Mouse (Mus musculus) lung, embryonic 15.5 days (tissue): ENCODE data around the gene Ttf2. TPM values are rescaled to one million over a fixed set of nuclear protein-coding genes. Genes with fewer than 3 reads are reported as not detected.

Experiments used
- ATAC-seq: fragments of 200-750 bp; cut with Nextera tagmentation; 2 replicates; pipeline ENCODE4 v1.8.0; 2017; ENCODE audit warnings: moderate number of reproducible peaks, borderline replicate concordance; ENCODE audit not compliant: low FRiP score, low TSS enrichment; ENCODE audit errors: extremely low read depth
- H3K27ac ChIP-seq: fragments of 300-500 bp; sonication (generic); 2 replicates; pipeline ENCODE4 v1.5.1; 2015; ENCODE audit warnings: moderate library complexity, mild to moderate bottlenecking, inconsistent platforms
- H3K27me3 ChIP-seq: fragments of 300-500 bp; sonication (generic); 2 replicates; pipeline ENCODE4 v1.6.1; 2015; ENCODE audit warnings: inconsistent platforms
- H3K36me3 ChIP-seq: fragments of 300-500 bp; sonication (generic); 2 replicates; pipeline ENCODE4 v1.6.1; 2015; ENCODE audit warnings: inconsistent platforms
- H3K4me1 ChIP-seq: fragments of 300-500 bp; sonication (generic); 2 replicates; pipeline ENCODE4 v1.6.1; 2015; ENCODE audit warnings: inconsistent platforms
- H3K4me2 ChIP-seq: fragments of 300-500 bp; sonication (generic); 2 replicates; pipeline ENCODE4 v1.6.1; 2015; ENCODE audit warnings: inconsistent platforms, mild to moderate bottlenecking, moderate library complexity
- H3K4me3 ChIP-seq: fragments of 300-500 bp; sonication (generic); 2 replicates; pipeline ENCODE4 v1.5.1; 2015; ENCODE audit warnings: mild to moderate bottlenecking, inconsistent platforms
- H3K9ac ChIP-seq: fragments of 300-500 bp; sonication (generic); 2 replicates; pipeline ENCODE4 v1.6.1; 2015; ENCODE audit warnings: inconsistent platforms
- H3K9me3 ChIP-seq: fragments of 300-500 bp; sonication (generic); 2 replicates; pipeline ENCODE4 v1.6.1; 2016; ENCODE audit warnings: inconsistent platforms
- WGBS: fragments of 180-500 bp; shearing (Covaris S2); methylation state at CpG from one replicate; pipeline ENCODE4 v1.1.7; 2015; 5-methylcytosine and 5-hydroxymethylcytosine counted together
- polyA plus RNA-seq: library from polyadenylated mRNA; unstranded; fragments of >200 nt; fragmentation: Nextera tagmentation; extraction: Ambion mirVana; gene quantifications from 2 replicates; pipeline ENCODE4 v1.2.1, GENCODE M21; 2015

The Ttf2 gene
- polyA plus RNA-seq, 1 experiment from 2014 or later = 20.8 TPM

DNA sequence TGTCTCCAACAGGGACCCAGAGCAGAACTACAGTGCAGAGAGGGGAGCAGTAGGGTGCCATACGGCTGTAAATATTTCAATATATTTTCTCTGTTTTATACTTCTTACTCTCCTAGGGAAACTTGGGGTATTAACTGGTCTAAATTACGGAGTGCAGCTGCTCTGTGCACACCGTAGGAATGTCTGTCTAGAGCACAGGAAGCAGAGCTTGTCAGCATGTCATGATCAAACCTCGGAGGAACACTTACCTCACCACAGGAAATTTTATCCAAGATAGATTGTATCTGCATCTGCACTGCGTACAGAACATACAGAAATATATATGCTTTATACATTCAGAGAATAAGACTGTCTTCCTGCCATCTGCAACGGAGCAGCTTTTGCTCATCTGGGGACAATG, 60.9 kb downstream of the Ttf2 start:
- ATAC-seq = no peak
- H3K9ac ChIP-seq = no peak overlapping the region
- no peak overlapping the region for H3K27ac ChIP-seq
- no peaks in the 10 kb centered on the region for H3K27me3 ChIP-seq
- H3K4me2 ChIP-seq = no peak overlapping the region
- no peaks in the 10 kb centered on the region for H3K9me3 ChIP-seq
- 35% methylated on average over 6 of the region's 6 CpGs for WGBS
- H3K4me1 ChIP-seq = no peaks in the 10 kb centered on the region
- H3K4me3 ChIP-seq = no peak overlapping the region
- no peaks in the 10 kb centered on the region for H3K36me3 ChIP-seq

DNA sequence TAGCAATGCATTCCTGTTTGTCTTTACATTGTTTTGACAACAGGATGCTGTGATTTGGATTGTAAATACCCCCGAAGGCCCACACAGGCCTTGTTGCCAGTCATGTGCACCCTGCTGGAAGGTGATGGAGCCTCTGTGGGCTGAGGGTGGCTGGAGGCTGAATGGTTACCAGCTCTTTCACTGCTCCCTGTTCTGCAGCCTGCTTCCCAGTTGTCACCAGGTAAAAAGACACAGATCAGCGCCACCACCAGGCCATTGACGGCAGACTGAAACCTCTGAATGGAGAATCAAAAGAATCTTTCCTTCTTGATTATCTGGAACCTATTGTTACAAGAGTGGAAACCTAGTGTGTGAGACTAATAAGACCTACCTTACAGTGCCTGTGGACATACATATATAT, 62.5 kb downstream of the Ttf2 start:
- Histone ChIP-seq H3K27ac (no peak overlapping the region), H3K4me2 (no peak overlapping the region), H3K9me3 (no peaks in the 10 kb centered on the region), H3K4me1 (no peaks in the 10 kb centered on the region), H3K27me3 (no peaks in the 10 kb centered on the region), H3K36me3 (no peaks in the 10 kb centered on the region), H3K9ac (no peak overlapping the region), H3K4me3 (no peak overlapping the region)
- ATAC-seq = no peak
- 33% methylated on average over 3 of the region's 3 CpGs for WGBS

DNA sequence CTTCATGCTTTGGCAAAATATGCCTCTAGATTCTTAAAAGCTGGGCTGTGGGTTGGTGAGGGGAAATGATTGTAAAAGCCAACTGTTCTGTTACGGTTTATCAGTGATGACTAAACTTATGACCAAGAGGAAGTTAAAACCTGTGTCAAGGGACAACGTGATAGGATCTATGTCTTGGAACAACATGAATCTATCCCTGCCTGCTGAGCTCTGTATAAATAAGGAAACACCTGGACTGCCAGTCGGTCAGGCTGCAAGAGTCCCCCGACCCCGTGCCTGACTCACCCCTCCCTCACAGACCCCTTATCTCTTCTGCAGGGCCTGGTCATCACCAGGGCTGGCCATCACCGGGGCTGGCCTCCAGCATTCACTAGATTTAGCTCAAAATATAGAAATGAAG, 63.3 kb downstream of the Ttf2 start:
- WGBS = 25% methylated on average over 6 of the region's 6 CpGs
- no peak for ATAC-seq
- no peaks in the 10 kb centered on the region for H3K27me3 ChIP-seq

DNA sequence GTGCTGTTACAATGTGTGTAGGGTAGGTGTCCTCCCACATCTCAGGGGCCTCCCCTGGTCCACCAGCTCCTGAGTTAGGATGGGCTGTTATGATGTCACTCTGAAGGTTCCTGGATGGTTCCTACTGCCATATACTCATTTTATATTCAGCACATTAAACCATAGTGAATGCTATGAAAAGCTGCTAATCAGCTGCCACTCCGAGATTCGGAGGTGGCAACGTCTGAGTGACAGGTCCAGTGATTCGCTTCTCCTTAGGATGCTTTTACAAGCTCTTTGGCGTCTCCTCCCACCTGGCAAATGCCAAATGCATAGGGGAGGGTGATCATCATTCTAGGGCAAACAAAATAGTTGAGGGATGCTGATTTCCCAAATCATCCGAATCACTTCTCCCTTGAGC, 74.0 kb downstream of the Ttf2 start:
- H3K4me1 ChIP-seq = no peaks in the 10 kb centered on the region
- H3K27ac ChIP-seq = no peak overlapping the region
- H3K36me3 ChIP-seq = no peaks in the 10 kb centered on the region
- no peaks in the 10 kb centered on the region for H3K27me3 ChIP-seq
- no peaks in the 10 kb centered on the region for H3K9me3 ChIP-seq
- ATAC-seq = no peak
- H3K9ac ChIP-seq = no peak overlapping the region
- H3K4me2 ChIP-seq = no peak overlapping the region
- WGBS = 73% methylated on average over 6 of the region's 6 CpGs
- no peak overlapping the region for H3K4me3 ChIP-seq

More for the DNA sequence above, 63.3 kb downstream of the Ttf2 start:
- Histone ChIP-seq H3K4me3 (no peak overlapping the region), H3K27ac (no peak overlapping the region), H3K9me3 (no peaks in the 10 kb centered on the region), H3K4me1 (no peaks in the 10 kb centered on the region), H3K36me3 (no peaks in the 10 kb centered on the region), H3K9ac (no peak overlapping the region), H3K4me2 (no peak overlapping the region)

GRCm38 (mm10) chr3:100892383-100893335, 76.8 kb downstream of the Ttf2 start:
- Histone ChIP-seq H3K27me3 (no peaks in the 10 kb centered on the region), H3K4me3 (no peak overlapping the region), H3K9ac (no peak overlapping the region), H3K27ac (no peak overlapping the region), H3K36me3 (no peaks in the 10 kb centered on the region), H3K4me1 (no peaks in the 10 kb centered on the region), H3K9me3 (no peaks in the 10 kb centered on the region), H3K4me2 (no peak overlapping the region)
- no peak for ATAC-seq
- WGBS = 53% methylated on average over 11 of the region's 11 CpGs

GRCm38 (mm10) chr3:100890406-100890805, 79.1 kb downstream of the Ttf2 start:
- Histone ChIP-seq H3K4me2 (no peak overlapping the region), H3K27ac (no peak overlapping the region), H3K4me3 (no peak overlapping the region), H3K9me3 (no peaks in the 10 kb centered on the region), H3K36me3 (no peaks in the 10 kb centered on the region), H3K27me3 (no peaks in the 10 kb centered on the region), H3K4me1 (no peaks in the 10 kb centered on the region), H3K9ac (no peak overlapping the region)
- no peak for ATAC-seq
- WGBS = 88% methylated on average over 3 of the region's 3 CpGs

- Histone ChIP-seq H3K27ac (no peak overlapping the region), H3K4me3 (no peak overlapping the region), H3K9me3 (no peaks in the 10 kb centered on the region), H3K4me1 (no peaks in the 10 kb centered on the region), H3K9ac (no peak overlapping the region), H3K4me2 (no peak overlapping the region), H3K27me3 (no peaks in the 10 kb centered on the region), H3K36me3 (no peaks in the 10 kb centered on the region)
- 92% methylated on average over 1 of the region's 1 CpGs for WGBS
- no peak for ATAC-seq
These were observed 80.2 kb downstream of the Ttf2 start for GRCm38 (mm10) chr3:100889234-100889633.

Other genes with a start within 250 kb of the Ttf2 start
- 0.19 and 0.50 TPM in 2 replicates for gene Vtcn1, start 144.2 kb downstream of the Ttf2 start, polyA plus RNA-seq
- gene Trim45, start 47.5 kb downstream of the Ttf2 start, polyA plus RNA-seq = 4.8 and 5.5 TPM in 2 replicates
- 0.17 TPM in 1 of 2 replicates, not detected in the other for gene Cd101, start 59.9 kb upstream of the Ttf2 start, polyA plus RNA-seq
- 5.0 and 5.5 TPM in 2 replicates for gene Ptgfrn, start 140.6 kb upstream of the Ttf2 start, polyA plus RNA-seq